Mouse (Mus musculus): ENCODE measurements at regions not wholly inside any gene's neighbourhood (a gene's known extent, or its start where the extent isn't known, plus 50 kb on each side); places are given as distances from the start of the nearest gene placed in this dataset.

DNA sequence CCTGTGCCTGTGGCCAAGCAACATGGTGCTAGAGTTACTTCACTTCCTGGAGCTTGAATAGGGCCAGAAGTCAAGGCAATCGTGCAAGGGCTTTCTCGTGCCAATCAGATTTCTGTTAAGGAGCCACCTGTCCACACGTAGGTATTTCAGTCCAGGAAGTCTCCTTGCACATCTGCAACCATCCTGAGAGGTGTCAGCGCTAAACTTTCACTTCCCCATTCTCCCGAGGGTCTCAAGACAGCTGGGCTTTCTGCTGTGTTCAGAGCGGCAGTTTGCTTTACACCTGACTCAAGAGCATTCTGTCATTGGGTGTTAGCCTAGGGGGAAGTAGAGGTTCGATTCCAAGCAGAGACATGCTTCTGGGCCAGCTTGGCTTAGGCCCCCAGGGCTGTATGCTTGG, 129.5 kb upstream of the Gypa start:
- no peaks in the 10 kb centered on the region for H3K27me3 ChIP-seq (ENCODE audit: control insufficient read depth, insufficient read depth, low read length)
- WGBS = 59% methylated on average over 7 of the region's 7 CpGs

GRCm38 (mm10) chr8:80343299-80343698, 150.3 kb upstream of the Gypa start:
- Histone ChIP-seq H3K9ac (ENCODE audit: low read depth, low read length) (no peak overlapping the region), H3K36me3 (ENCODE audit: control insufficient read depth, insufficient read depth, low read length) (no peaks in the 10 kb centered on the region), H3K4me3 (no peak overlapping the region), H3K79me2 (replicated peaks; ENCODE audit: control insufficient read depth, insufficient read depth, low read length) (no peaks in the 10 kb centered on the region), H3K27me3 (ENCODE audit: control insufficient read depth, insufficient read depth, low read length) (no peaks in the 10 kb centered on the region), H3K4me1 (ENCODE audit: control insufficient read depth, insufficient read depth, low read length) (peaks cover 1% of the 10 kb centered on the region; the same call in 1 of the 2 replicates), H3K27ac (no peak overlapping the region)
- TF ChIP-seq POLR2A (IDR thresholded peaks at IDR 0.05; ENCODE audit: insufficient read depth, low read depth, low read length) (no peak), CTCF (IDR thresholded peaks at IDR 0.05) (no peak), EP300 (IDR thresholded peaks at IDR 0.05; ENCODE audit: insufficient read depth, low read depth, low read length) (no peak)
- no peak for DNase-seq
- WGBS = 88% methylated on average over 4 of the region's 4 CpGs
- intact Hi-C loops (cut with DNase I) = no loop called here

More for the DNA sequence above, 129.5 kb upstream of the Gypa start:
- Histone ChIP-seq H3K9ac (ENCODE audit: low read depth, low read length) (no peak overlapping the region), H3K4me3 (no peak overlapping the region), H3K4me1 (ENCODE audit: control insufficient read depth, insufficient read depth, low read length) (no peaks in the 10 kb centered on the region), H3K79me2 (replicated peaks; ENCODE audit: control insufficient read depth, insufficient read depth, low read length) (no peaks in the 10 kb centered on the region), H3K27ac (no peak overlapping the region), H3K36me3 (ENCODE audit: control insufficient read depth, insufficient read depth, low read length) (no peaks in the 10 kb centered on the region)
- intact Hi-C loops (cut with DNase I) = no loop called here
- TF ChIP-seq EP300 (IDR thresholded peaks at IDR 0.05; ENCODE audit: insufficient read depth, low read depth, low read length) (no peak), POLR2A (IDR thresholded peaks at IDR 0.05; ENCODE audit: insufficient read depth, low read depth, low read length) (no peak), CTCF (IDR thresholded peaks at IDR 0.05) (no peak)
- no peak for DNase-seq

GRCm38 (mm10) chr8:80337872-80338271, 155.7 kb upstream of the Gypa start:
- TF ChIP-seq CTCF (IDR thresholded peaks at IDR 0.05) (no peak), EP300 (IDR thresholded peaks at IDR 0.05; ENCODE audit: insufficient read depth, low read depth, low read length) (no peak), POLR2A (IDR thresholded peaks at IDR 0.05; ENCODE audit: insufficient read depth, low read depth, low read length) (no peak)
- Histone ChIP-seq H3K36me3 (ENCODE audit: control insufficient read depth, insufficient read depth, low read length) (no peaks in the 10 kb centered on the region), H3K4me3 (no peak overlapping the region), H3K9ac (ENCODE audit: low read depth, low read length) (no peak overlapping the region), H3K27ac (no peak overlapping the region), H3K4me1 (ENCODE audit: control insufficient read depth, insufficient read depth, low read length) (peaks cover 1% of the 10 kb centered on the region; the same call in 1 of the 2 replicates), H3K27me3 (ENCODE audit: control insufficient read depth, insufficient read depth, low read length) (no peaks in the 10 kb centered on the region), H3K79me2 (replicated peaks; ENCODE audit: control insufficient read depth, insufficient read depth, low read length) (no peaks in the 10 kb centered on the region)
- DNase-seq = no peak
- 56% methylated on average over 2 of the region's 2 CpGs for WGBS
- intact Hi-C loops (cut with DNase I) = no loop called here

- intact Hi-C loops (cut with DNase I) = no loop called here
- no peaks in the 10 kb centered on the region for H3K4me1 ChIP-seq (ENCODE audit: control insufficient read depth, insufficient read depth, low read length)
- H3K27me3 ChIP-seq (ENCODE audit: control insufficient read depth, insufficient read depth, low read length) = no peaks in the 10 kb centered on the region
- H3K36me3 ChIP-seq (ENCODE audit: control insufficient read depth, insufficient read depth, low read length) = no peaks in the 10 kb centered on the region
- no peaks in the 10 kb centered on the region for H3K79me2 ChIP-seq (replicated peaks; ENCODE audit: control insufficient read depth, insufficient read depth, low read length)
- H3K27ac ChIP-seq = no peak overlapping the region
- H3K9ac ChIP-seq (ENCODE audit: low read depth, low read length) = no peak overlapping the region
- 63% methylated on average over 2 of the region's 2 CpGs for WGBS
- no peak overlapping the region for H3K4me3 ChIP-seq
- TF ChIP-seq CTCF (IDR thresholded peaks at IDR 0.05) = no peak
- TF ChIP-seq POLR2A (IDR thresholded peaks at IDR 0.05; ENCODE audit: insufficient read depth, low read depth, low read length) = no peak
- TF ChIP-seq EP300 (IDR thresholded peaks at IDR 0.05; ENCODE audit: insufficient read depth, low read depth, low read length) = no peak
- DNase-seq = no peak
Measured at GRCm38 (mm10) chr8:80328676-80329075, 164.9 kb upstream of the Gypa start.

- H3K79me2 ChIP-seq (replicated peaks; ENCODE audit: control insufficient read depth, insufficient read depth, low read length) = no peaks in the 10 kb centered on the region
- WGBS = 85% methylated on average over 3 of the region's 3 CpGs
- intact Hi-C loops (cut with DNase I) = no loop called here
- H3K27me3 ChIP-seq (ENCODE audit: control insufficient read depth, insufficient read depth, low read length) = no peaks in the 10 kb centered on the region
- no peak overlapping the region for H3K4me3 ChIP-seq
- DNase-seq = no peak
- TF ChIP-seq EP300 (IDR thresholded peaks at IDR 0.05; ENCODE audit: insufficient read depth, low read depth, low read length) = no peak
- no peak for TF ChIP-seq CTCF (IDR thresholded peaks at IDR 0.05)
- no peak for TF ChIP-seq POLR2A (IDR thresholded peaks at IDR 0.05; ENCODE audit: insufficient read depth, low read depth, low read length)
- H3K27ac ChIP-seq = no peak overlapping the region
- no peaks in the 10 kb centered on the region for H3K4me1 ChIP-seq (ENCODE audit: control insufficient read depth, insufficient read depth, low read length)
- H3K9ac ChIP-seq (ENCODE audit: low read depth, low read length) = no peak overlapping the region
- H3K36me3 ChIP-seq (ENCODE audit: control insufficient read depth, insufficient read depth, low read length) = no peaks in the 10 kb centered on the region
Measured at GRCm38 (mm10) chr8:80325859-80326258, 167.7 kb upstream of the Gypa start.

GRCm38 (mm10) chr8:80325132-80325531, 168.4 kb upstream of the Gypa start:
- intact Hi-C loops (cut with DNase I) = no loop called here
- Histone ChIP-seq H3K27me3 (ENCODE audit: control insufficient read depth, insufficient read depth, low read length) (no peaks in the 10 kb centered on the region), H3K36me3 (ENCODE audit: control insufficient read depth, insufficient read depth, low read length) (no peaks in the 10 kb centered on the region), H3K9ac (ENCODE audit: low read depth, low read length) (no peak overlapping the region), H3K4me1 (ENCODE audit: control insufficient read depth, insufficient read depth, low read length) (no peaks in the 10 kb centered on the region), H3K79me2 (replicated peaks; ENCODE audit: control insufficient read depth, insufficient read depth, low read length) (no peaks in the 10 kb centered on the region), H3K4me3 (no peak overlapping the region), H3K27ac (no peak overlapping the region)
- 71% methylated on average over 4 of the region's 4 CpGs for WGBS
- no peak for TF ChIP-seq POLR2A (IDR thresholded peaks at IDR 0.05; ENCODE audit: insufficient read depth, low read depth, low read length)
- DNase-seq = peak in 1 of 2 experiments; percentile 15
